Mouse (Mus musculus) left cerebral cortex, adult 11 months (tissue): ENCODE results near the gene Arhgef7.
A peak's percentile ranks its signal among the peaks of the same experiment; 100 is the strongest.

Source experiments
- DNase-seq: peaks from one replicate; pipeline ENCODE4 v3.0.0; 2022; ENCODE audit warnings: low spot score

Arhgef7 gene

GRCm38 (mm10) chr8:11717194-11717593, 10.3 kb upstream of the Arhgef7 start:
- no peak for DNase-seq

- DNase-seq, result no peak
These were observed 259 bp upstream of the Arhgef7 start for GRCm38 (mm10) chr8:11727273-11727650.

GRCm38 (mm10) chr8:11728482-11729295, 1.2 kb downstream of the Arhgef7 start:
- DNase-seq, result no peak

- no peak for DNase-seq
These were observed 2.9 kb downstream of the Arhgef7 start for GRCm38 (mm10) chr8:11730271-11730940.

GRCm38 (mm10) chr8:11735672-11736235, 8.2 kb downstream of the Arhgef7 start:
- no peak for DNase-seq

GRCm38 (mm10) chr8:11737096-11737495, 9.6 kb downstream of the Arhgef7 start:
- no peak for DNase-seq

- DNase-seq, result no peak
These were observed 11.6 kb downstream of the Arhgef7 start for GRCm38 (mm10) chr8:11739082-11739481.

GRCm38 (mm10) chr8:11740857-11741256, 13.3 kb downstream of the Arhgef7 start:
- DNase-seq, result no peak

- no peak for DNase-seq
These were observed 16.1 kb downstream of the Arhgef7 start for GRCm38 (mm10) chr8:11743580-11743979.

GRCm38 (mm10) chr8:11746850-11747600, 19.5 kb downstream of the Arhgef7 start:
- DNase-seq, result no peak

- no peak for DNase-seq
These were observed 22.0 kb downstream of the Arhgef7 start for GRCm38 (mm10) chr8:11749472-11749871.

- no peak for DNase-seq
These were observed 24.8 kb downstream of the Arhgef7 start for GRCm38 (mm10) chr8:11752338-11752737.

- no peak for DNase-seq
These were observed 25.8 kb downstream of the Arhgef7 start for GRCm38 (mm10) chr8:11753155-11753941.

- DNase-seq, result no peak
These were observed 27.2 kb downstream of the Arhgef7 start for GRCm38 (mm10) chr8:11754723-11755122.

GRCm38 (mm10) chr8:11755873-11756272, 28.4 kb downstream of the Arhgef7 start:
- DNase-seq, result no peak

GRCm38 (mm10) chr8:11757568-11758481, 30.3 kb downstream of the Arhgef7 start:
- DNase-seq, result peak; percentile 77

- DNase-seq, result no peak
These were observed 31.2 kb downstream of the Arhgef7 start for GRCm38 (mm10) chr8:11758482-11759281.

- no peak for DNase-seq
These were observed 34.0 kb downstream of the Arhgef7 start for GRCm38 (mm10) chr8:11761551-11761950.

GRCm38 (mm10) chr8:11762048-11762447, 34.5 kb downstream of the Arhgef7 start:
- DNase-seq, result no peak

- no peak for DNase-seq
These were observed 35.3 kb downstream of the Arhgef7 start for GRCm38 (mm10) chr8:11762821-11763220.
